Mouse (Mus musculus) liver, postnatal 0 days (tissue): ENCODE measurements around the gene Dennd1b. TPM values are rescaled to one million over a fixed set of nuclear protein-coding genes. Genes with fewer than 3 reads are reported as not detected.

ENCODE experiments used
- ATAC-seq: fragments of 200-750 bp; cut with Nextera tagmentation; 2 replicates; pipeline ENCODE4 v1.8.0; 2017; ENCODE audit warnings: mild to moderate bottlenecking, moderate library complexity
- DNase-seq: peaks from one replicate; pipeline ENCODE4 v3.0.0-alpha.2; 2016
- H3K27ac ChIP-seq: fragments of 300-500 bp; sonication (generic); 2 replicates; pipeline ENCODE4 v1.5.1; 2014; ENCODE audit warnings: antibody characterized with exemption, moderate library complexity, mild to moderate bottlenecking, low read depth
- H3K27me3 ChIP-seq: fragments of 300-500 bp; sonication (generic); 2 replicates; pipeline ENCODE4 v1.6.1; 2014; ENCODE audit warnings: low read length, control low read depth, mixed read lengths; ENCODE audit not compliant: insufficient read depth
- H3K36me3 ChIP-seq: fragments of 300-500 bp; sonication (generic); replicated peaks from 2 replicates; pipeline ENCODE4 v1.6.1; 2014; ENCODE audit warnings: mild to moderate bottlenecking, control low read depth, low read length, moderate library complexity, mixed read lengths; ENCODE audit not compliant: insufficient read depth
- H3K4me1 ChIP-seq: fragments of 300-500 bp; sonication (generic); 2 replicates; pipeline ENCODE4 v1.6.1; 2014; ENCODE audit warnings: antibody characterized with exemption, mild to moderate bottlenecking, control low read depth; ENCODE audit not compliant: insufficient read depth
- H3K4me2 ChIP-seq: fragments of 300-500 bp; sonication (generic); 2 replicates; pipeline ENCODE4 v1.6.1; 2014; ENCODE audit warnings: low read depth, mild to moderate bottlenecking, low read length, moderate library complexity, mixed read lengths
- H3K4me3 ChIP-seq: fragments of 300-500 bp; sonication (generic); 2 replicates; pipeline ENCODE4 v1.5.1; 2014; ENCODE audit warnings: low read depth, low read length
- H3K9ac ChIP-seq: fragments of 300-500 bp; sonication (generic); replicated peaks from 2 replicates; pipeline ENCODE4 v1.6.1; 2014; ENCODE audit warnings: mild to moderate bottlenecking, moderate library complexity
- H3K9me3 ChIP-seq: fragments of 300-500 bp; sonication (generic); 2 replicates; pipeline ENCODE4 v1.6.1; 2016; ENCODE audit warnings: mild to moderate bottlenecking, control low read depth, low read length, mixed read lengths
- CTCF ChIP-seq: sonication (generic); IDR thresholded peaks from 2 replicates; pipeline ENCODE4 v1.5.1; 2016; ENCODE audit warnings: antibody characterized with exemption, low read depth
- EP300 ChIP-seq: IDR thresholded peaks from 2 replicates; pipeline ENCODE4 v1.6.1; 2016; ENCODE audit warnings: antibody characterized with exemption, low read depth, mild to moderate bottlenecking
- WGBS: fragments of 180-500 bp; shearing (Covaris S2); extraction: QIAGEN DNeasy Blood & Tissue Kit; methylation state at CpG from one replicate; pipeline ENCODE4 v1.1.7; 2014; ENCODE audit not compliant: insufficient replicate concordance; 5-methylcytosine and 5-hydroxymethylcytosine counted together
- polyA plus RNA-seq: library from polyadenylated mRNA; unstranded; fragments of >200 nt; fragmentation: Nextera tagmentation; extraction: Ambion mirVana; gene quantifications from 2 replicates; pipeline ENCODE4 v1.2.1, GENCODE M21; 2015

Dennd1b gene
- polyA plus RNA-seq, 1 experiment from 2014 or later: 8.4 TPM

DNA sequence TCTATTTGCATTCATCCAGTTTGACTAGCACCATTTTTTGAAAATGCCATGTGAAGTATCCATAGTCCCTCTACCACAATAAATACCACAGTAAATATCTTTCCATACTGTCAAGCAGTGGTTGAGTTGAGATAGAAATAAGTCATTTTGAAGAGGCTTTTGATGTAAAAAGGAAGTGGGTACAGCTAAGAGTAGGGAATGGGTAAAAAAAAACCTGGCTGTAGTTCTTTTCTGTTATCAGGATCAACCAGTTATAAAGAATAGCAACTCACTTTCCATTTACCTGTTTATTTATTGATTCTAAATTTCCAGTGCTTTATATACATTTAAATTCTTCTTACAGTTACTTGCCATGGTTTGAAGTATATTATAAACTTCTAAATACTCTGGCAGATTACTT, 89.8 kb downstream of the Dennd1b start:
- ATAC-seq: no peak
- H3K4me1 ChIP-seq: no peaks in the 10 kb centered on the region
- H3K9me3 ChIP-seq: no peaks in the 10 kb centered on the region
- H3K4me2 ChIP-seq: no peak overlapping the region
- DNase-seq: no peak
- H3K4me3 ChIP-seq: no peak overlapping the region
- H3K9ac ChIP-seq: no peak overlapping the region
- no peak overlapping the region for H3K27ac ChIP-seq
- H3K36me3 ChIP-seq: peaks cover 11% of the 10 kb centered on the region
- H3K27me3 ChIP-seq: no peaks in the 10 kb centered on the region
- TF ChIP-seq EP300 (no peak), CTCF (no peak)

GRCm38 (mm10) chr1:139060301-139060700, 97.1 kb downstream of the Dennd1b start:
- H3K4me3 ChIP-seq: no peak overlapping the region
- ATAC-seq (no peak), DNase-seq (no peak)
- no peak overlapping the region for H3K4me2 ChIP-seq
- H3K4me1 ChIP-seq: peaks cover 3% of the 10 kb centered on the region; the same call in 1 of the 2 replicates
- H3K36me3 ChIP-seq: peaks cover 9% of the 10 kb centered on the region; the same call in 1 of the 2 replicates
- H3K27me3 ChIP-seq: no peaks in the 10 kb centered on the region
- H3K27ac ChIP-seq: no peak overlapping the region
- WGBS: 79% methylated on average over 5 of the region's 5 CpGs
- no peaks in the 10 kb centered on the region for H3K9me3 ChIP-seq
- H3K9ac ChIP-seq: no peak overlapping the region
- TF ChIP-seq EP300 (no peak), CTCF (no peak)

GRCm38 (mm10) chr1:139064711-139065110, 101.5 kb downstream of the Dennd1b start:
- H3K4me1 ChIP-seq: peaks cover 4% of the 10 kb centered on the region; the same call in 1 of the 2 replicates
- DNase-seq (no peak), ATAC-seq (no peak)
- no peak overlapping the region for H3K27ac ChIP-seq
- no peak overlapping the region for H3K4me2 ChIP-seq
- H3K9me3 ChIP-seq: no peaks in the 10 kb centered on the region
- H3K27me3 ChIP-seq: no peaks in the 10 kb centered on the region
- WGBS: 61% methylated on average over 2 of the region's 2 CpGs
- no peak for TF ChIP-seq CTCF
- TF ChIP-seq EP300: no peak
- no peak overlapping the region for H3K9ac ChIP-seq
- H3K4me3 ChIP-seq: no peak overlapping the region
- H3K36me3 ChIP-seq: 0 out of 2 replicates have a peak, but pooled peaks cover 5% of the 10 kb centered on the region

DNA sequence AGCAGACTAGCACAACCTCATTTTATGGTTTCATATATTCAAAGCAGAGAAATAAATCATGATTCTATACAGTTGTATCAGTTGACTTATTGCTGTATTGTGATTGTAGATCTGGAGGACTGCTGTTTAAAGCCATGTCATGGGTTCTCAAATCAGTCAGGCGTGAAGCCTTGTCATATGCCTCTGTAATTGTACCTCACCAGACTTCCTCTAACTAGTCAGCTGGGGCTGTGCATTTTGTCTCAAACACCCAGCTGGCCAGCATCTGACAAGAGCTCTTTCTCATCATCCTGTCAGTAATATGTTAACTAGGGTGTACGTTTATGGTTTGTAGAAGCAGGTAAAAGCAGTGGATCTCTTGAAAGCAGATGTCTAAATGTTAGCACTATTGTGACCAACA, 104.0 kb downstream of the Dennd1b start:
- Histone ChIP-seq H3K4me1 (peaks cover 4% of the 10 kb centered on the region; the same call in 1 of the 2 replicates), H3K4me2 (no peak overlapping the region), H3K27ac (no peak overlapping the region), H3K9me3 (no peaks in the 10 kb centered on the region), H3K4me3 (no peak overlapping the region), H3K36me3 (0 out of 2 replicates have a peak, but pooled peaks cover 5% of the 10 kb centered on the region), H3K9ac (no peak overlapping the region), H3K27me3 (no peaks in the 10 kb centered on the region)
- ATAC-seq: no peak
- WGBS: 61% methylated on average over 2 of the region's 2 CpGs
- no peak for TF ChIP-seq EP300
- TF ChIP-seq CTCF: no peak
- no peak for DNase-seq

GRCm38 (mm10) chr1:139071015-139071414, 107.8 kb downstream of the Dennd1b start:
- ATAC-seq (no peak), DNase-seq (no peak)
- Histone ChIP-seq H3K9ac (no peak overlapping the region), H3K9me3 (no peaks in the 10 kb centered on the region), H3K4me1 (no peaks in the 10 kb centered on the region), H3K27me3 (no peaks in the 10 kb centered on the region), H3K27ac (no peak overlapping the region), H3K4me3 (no peak overlapping the region), H3K36me3 (no peaks in the 10 kb centered on the region), H3K4me2 (no peak overlapping the region)
- TF ChIP-seq EP300 (no peak), CTCF (no peak)
- 52% methylated on average over 2 of the region's 2 CpGs for WGBS

DNA sequence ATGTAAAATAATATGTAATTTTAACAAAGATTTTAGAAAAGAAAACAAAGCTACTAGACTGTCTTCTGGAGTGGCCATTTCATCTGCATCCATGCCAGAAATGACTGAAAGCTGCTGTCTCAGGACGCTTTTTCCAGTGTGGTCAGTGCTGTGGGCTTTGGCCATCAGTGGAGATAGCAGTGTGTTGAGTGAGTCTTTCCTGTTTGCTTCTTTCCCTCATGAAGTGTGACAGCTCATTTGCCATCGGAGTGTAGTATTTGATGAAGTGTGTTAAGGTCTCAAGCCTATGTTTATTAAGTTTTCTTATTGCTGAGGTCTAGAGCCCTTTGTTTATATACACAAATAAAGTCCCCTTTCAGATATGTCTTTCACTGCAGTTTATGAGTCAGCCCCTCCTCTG, 112.4 kb downstream of the Dennd1b start:
- no peak for DNase-seq
- H3K4me1 ChIP-seq: no peaks in the 10 kb centered on the region; the same call in 1 of the 2 replicates
- H3K9ac ChIP-seq: no peak overlapping the region
- no peak overlapping the region for H3K4me3 ChIP-seq
- no peaks in the 10 kb centered on the region for H3K9me3 ChIP-seq
- WGBS: 75% methylated on average over 2 of the region's 2 CpGs
- no peaks in the 10 kb centered on the region for H3K27me3 ChIP-seq
- ATAC-seq: no peak
- TF ChIP-seq CTCF (no peak), EP300 (no peak)
- H3K4me2 ChIP-seq: no peak overlapping the region
- no peaks in the 10 kb centered on the region for H3K36me3 ChIP-seq
- H3K27ac ChIP-seq: no peak overlapping the region

- ATAC-seq (no peak), DNase-seq (no peak)
- no peak overlapping the region for H3K4me3 ChIP-seq
- H3K27me3 ChIP-seq: no peaks in the 10 kb centered on the region
- H3K27ac ChIP-seq: no peak overlapping the region
- H3K4me1 ChIP-seq: no peaks in the 10 kb centered on the region; the same call in 1 of the 2 replicates
- 41% methylated on average over 1 of the region's 1 CpGs for WGBS
- no peak overlapping the region for H3K9ac ChIP-seq
- TF ChIP-seq CTCF (no peak), EP300 (no peak)
- H3K4me2 ChIP-seq: no peak overlapping the region
- no peaks in the 10 kb centered on the region for H3K36me3 ChIP-seq
- H3K9me3 ChIP-seq: no peaks in the 10 kb centered on the region
These were observed 114.8 kb downstream of the Dennd1b start for GRCm38 (mm10) chr1:139077989-139078388.
